Mouse (Mus musculus) olfactory bulb, adult 2 months (tissue): Measurements from ENCODE around the gene Gm45837.

Source experiments
- CTCF ChIP-seq: fragments of 200-500 bp; IDR thresholded peaks from 2 replicates; pipeline ENCODE4 v1.5.1; 2012; ENCODE audit warnings: low read depth, mild to moderate bottlenecking, low read length, moderate library complexity; ENCODE audit not compliant: insufficient read depth
- POLR2A ChIP-seq: fragments of 200-500 bp; IDR thresholded peaks from 2 replicates; pipeline ENCODE4 v1.6.1; 2012; ENCODE audit warnings: mild to moderate bottlenecking, low read depth, low read length, moderate library complexity; ENCODE audit not compliant: insufficient read depth

- TF ChIP-seq CTCF (no peak), POLR2A (no peak)
Observed at GRCm38 (mm10) chr7:101501236-101501635, 90.5 kb downstream of the Gm45837 start.
